Mouse (Mus musculus) adrenal gland, adult 18-20 months (tissue): ENCODE measurements around the gene Pde6d. TPM values are rescaled to one million over a fixed set of nuclear protein-coding genes. Genes with fewer than 3 reads are reported as not detected.
"Not testable (repeated sequence)": the region's sequence is repeated elsewhere in the genome, so short reads cannot be mapped to it uniquely, and the experiment has no call there.

ENCODE experiments used
- DNase-seq, 2 experiments: peaks; one replicate each; pipeline ENCODE4 v3.0.0; 2021 to 2022; ENCODE audit warnings: low spot score in 2 of 2
- total RNA-seq, 2 experiments: library from RNA; stranded (reverse); gene quantifications; 1 replicate in 1 of 2; 2 replicates in 1 of 2; pipeline ENCODE4 v1.2.3; 2021

The Pde6d gene
- total RNA-seq, 2 experiments from 2014 or later, result 25.3 to 26.0 TPM

DNA sequence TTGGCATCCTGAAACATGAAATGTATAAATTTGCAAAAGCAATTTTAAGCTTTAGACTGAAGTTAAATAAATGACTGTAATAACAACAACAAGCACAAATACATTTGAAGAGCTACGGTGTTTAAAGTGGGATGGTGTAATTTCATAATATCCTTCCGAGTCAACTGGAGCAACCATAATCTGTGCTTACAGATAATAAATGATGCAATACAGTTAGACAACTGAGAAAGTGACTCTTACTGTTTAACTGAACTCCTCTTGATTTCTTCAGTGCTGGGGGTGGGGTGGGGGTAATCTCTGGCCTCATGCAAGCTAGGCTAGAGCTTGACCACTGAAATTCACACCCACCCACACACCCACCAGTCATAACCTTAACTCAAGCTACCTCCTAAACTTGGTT is 11.0 kb downstream of the Pde6d start:
- DNase-seq, result no peak

DNA sequence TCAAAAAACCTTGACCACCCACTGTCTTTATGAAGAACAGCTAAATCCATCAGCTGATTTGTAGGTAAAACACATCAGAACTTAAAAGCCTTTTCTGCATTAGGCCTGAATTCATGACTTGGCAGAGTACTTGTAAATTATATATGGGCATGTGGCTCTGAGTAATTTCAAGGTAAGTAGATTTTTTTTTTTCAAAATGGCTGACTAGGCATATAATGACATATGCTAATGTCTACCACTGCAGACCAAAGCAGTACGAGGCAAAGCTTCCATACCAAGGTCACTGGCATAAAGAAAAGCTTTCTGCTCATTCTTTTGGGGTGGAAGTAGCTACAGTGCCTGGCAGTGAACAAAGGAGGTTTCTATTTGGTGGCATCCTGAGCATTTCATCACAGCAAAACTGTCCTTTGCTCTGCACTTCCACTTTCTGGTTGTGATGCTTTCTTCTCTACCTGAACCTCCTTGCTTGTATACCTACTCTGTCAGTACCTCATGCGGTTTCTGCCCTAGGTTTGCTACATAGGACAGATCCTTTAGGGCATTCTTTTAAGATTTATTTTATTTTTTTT is 13.1 kb downstream of the Pde6d start:
- no peak for DNase-seq

DNA sequence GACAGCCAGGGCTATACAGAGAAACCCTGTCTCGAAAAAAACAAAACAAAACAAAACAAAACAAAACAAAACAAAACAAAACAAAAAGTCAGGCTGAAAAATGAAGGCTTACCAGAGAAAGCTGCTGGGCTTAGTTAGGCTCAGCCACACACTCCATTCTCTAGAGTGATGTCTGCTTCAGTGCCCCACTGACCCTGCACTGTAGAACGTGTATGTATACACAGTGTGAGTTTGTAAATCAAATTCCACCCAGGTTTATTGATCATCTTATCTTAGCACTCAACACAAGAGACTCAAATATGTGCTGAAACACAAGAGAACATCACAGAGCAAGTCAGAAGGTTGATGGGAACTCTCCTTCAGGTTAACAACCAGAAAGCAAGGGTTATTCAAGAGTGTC is 14.0 kb downstream of the Pde6d start:
- DNase-seq, result no peak

DNA sequence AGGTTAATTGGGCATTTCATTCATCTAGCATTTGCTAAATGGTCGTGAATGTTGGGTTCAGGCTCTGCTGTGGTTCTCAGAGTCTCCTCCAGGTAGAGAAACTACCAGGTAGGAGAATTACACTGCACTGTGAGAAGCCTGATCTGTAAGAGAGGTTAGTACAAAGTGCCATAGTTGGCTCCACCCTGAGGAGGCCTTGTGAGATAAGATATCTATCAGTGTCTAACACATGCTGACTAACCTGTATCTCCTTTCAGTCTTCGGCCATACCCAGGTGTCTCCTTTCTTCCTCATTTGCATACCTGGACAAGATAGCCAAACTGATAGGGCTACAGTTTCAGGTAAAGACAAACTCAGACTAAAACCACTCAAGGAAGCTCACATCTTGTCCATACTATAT is 19.8 kb downstream of the Pde6d start:
- no peak for DNase-seq

DNA sequence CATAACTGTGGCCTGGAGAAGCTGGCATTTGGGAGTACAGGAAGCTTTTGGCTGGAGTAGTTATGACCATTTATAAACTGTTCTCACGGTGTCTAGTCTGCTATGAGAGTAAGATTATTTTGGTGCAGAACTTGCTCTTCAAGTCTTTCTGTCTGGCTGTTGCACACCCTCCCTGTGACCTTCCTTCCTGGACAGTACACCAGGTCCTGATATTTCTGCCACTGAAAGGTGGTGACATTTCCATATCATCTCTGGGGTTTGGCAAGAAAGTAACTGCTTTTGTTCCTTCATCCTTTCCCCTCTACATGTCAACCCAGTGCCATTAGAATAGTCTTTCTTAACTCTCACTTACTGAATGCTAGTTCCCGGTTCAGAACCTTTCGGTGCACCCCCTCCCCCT is 23.2 kb downstream of the Pde6d start:
- no peak for DNase-seq

DNA sequence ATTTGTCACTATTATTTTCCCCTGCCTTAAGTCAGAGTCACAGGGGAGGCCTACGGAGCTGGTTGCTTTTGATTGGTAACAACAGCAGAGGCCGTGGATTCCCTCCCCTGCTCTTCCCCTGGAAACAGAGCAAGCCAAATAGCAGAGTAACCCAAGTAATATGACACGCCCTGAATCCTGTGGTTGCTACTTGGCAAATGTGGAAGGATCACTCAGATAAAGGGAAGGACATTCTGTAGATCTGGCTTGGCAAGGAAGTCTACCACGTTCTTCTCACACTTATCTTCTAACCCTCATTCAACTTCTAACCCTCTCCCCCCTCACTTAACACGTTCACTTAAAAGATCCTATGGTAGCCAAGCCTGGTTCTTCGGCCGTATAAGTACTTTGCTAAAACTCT is 24.6 kb downstream of the Pde6d start:
- DNase-seq, result no peak

DNA sequence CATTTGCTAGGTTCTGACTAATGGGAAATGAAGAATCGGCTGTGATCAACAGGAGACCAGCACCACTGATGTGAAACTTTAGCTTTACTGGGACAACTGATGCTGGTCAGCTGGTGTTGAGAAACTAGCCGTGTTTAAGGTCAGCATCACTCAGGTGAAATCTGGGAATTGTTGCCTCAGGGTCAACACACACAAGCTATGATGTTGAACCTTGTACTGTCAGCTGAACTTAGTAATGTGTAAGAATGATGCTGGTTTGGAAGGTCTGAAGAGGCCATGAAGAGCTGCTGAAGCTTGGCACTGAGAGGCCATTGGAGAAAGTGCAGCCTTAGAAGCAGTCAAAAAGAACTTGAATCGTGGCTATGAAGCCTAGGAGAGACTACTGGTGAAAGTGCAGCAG is 26.8 kb downstream of the Pde6d start:
- no peak for DNase-seq

DNA sequence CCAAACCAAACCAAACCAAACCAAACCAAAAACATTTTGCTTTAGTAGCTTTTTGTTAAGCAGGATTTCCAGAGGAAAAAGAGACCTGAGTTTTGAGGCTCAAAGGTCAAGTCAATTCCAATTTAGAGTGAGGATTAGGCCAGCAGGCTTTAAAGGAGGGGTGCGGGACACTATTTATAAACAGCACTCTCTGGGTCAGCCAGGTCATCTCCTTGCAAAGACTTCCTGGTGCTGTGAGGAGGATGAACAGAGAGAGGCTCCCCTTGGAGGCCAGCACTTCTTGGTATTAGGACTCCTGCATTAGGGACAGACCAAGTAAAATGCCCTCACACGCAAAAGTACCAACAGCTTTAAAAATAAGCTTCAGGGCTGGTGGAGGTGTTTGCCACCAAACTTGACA is 30.6 kb downstream of the Pde6d start:
- DNase-seq, result no peak

DNA sequence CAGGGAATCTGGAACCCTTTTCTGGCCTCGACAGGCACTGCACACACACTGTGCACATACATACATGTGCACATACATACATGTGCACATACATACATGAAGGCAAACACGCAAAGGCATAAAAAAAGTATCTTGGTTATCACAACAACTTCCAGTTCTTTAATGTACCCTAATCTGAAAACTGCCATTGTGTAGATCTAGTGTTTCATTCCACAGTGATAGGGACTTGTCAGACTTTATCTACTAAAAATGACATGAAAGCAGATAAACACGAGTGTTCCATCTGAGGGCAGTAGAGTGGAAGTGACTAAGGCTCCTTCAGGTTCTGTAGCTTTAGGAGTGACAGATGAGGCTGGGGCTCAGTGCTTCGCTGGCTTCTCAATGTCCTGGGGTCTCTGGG is 31.1 kb downstream of the Pde6d start:
- DNase-seq, result no peak

DNA sequence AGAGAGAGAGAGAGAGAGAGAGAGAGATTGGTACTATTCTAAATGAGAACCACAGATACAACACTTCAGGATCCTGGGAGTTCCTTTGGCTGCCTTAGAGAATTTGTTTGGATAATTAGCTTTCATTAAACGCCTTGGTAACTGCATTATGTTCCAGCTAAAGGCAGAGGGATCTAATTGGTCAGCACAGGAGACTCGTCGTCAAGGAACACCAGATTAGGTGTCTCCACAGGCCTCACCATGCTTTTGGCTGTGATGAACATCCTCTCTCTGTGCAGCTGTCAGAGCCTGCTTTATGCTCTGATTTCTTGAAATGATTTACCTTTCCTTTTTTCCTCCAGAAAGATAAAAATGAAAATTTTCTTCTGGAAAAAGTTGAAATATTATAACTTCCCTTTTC is 35.6 kb downstream of the Pde6d start:
- no peak for DNase-seq

DNA sequence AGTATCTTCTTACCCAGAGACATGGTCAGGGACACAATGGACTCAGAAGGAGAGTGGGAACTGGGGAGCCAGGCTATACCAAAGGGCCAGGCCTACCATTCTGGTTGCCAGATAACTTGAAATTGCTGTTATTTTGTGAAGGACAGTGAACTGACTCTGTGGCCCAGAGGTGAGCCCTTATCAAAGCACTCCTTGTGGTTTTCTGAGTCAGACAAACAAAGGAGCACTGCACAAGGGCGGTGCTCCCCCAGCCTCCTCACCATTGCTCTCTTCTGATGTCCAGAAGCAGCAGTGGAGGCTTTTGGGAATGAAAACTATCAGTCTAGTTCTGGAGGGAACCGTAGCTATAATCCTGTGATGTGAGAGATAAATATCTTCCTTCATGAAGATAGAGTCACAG is 39.8 kb downstream of the Pde6d start:
- no peak for DNase-seq

DNA sequence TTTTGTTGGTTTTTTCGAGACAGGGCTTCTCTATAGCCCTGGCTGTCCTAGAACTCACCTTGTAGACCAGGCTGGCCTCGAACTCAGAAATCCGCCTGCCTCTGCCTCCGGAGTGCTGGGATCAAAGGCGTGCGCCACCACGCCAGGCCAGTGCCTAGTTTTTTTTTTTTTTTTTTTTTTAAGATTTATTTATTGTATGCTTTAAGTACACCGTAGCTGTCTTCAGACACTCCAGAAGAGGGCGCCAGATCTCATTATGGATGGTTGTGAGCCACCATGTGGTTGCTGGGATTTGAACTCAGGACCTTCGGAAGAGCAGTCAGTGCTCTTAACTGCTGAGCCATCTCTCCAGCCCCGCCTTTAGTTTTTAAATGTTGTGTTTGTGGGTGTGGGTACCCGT is 42.8 kb downstream of the Pde6d start:
- not testable (repeated sequence) for DNase-seq

DNA sequence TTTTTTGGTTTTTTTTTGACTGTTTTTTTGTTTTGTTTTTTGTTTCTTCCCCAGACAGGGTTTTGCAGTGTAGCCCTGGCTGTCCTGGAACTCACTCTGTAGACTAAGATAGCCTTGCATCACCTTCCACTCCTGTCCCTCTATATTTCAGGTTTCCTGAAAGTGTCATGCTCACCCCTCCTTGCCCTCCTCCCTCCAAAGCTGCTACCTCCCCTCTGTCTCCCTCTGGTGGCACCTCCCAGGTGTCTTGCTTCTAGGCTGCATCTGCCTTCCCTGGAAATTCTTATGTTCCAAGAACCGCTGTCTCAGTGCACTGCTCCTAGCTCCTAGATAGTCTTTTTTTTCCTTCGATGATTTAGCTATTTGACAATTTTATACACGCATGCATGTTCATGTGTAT is 44.0 kb downstream of the Pde6d start:
- DNase-seq, result no peak

DNA sequence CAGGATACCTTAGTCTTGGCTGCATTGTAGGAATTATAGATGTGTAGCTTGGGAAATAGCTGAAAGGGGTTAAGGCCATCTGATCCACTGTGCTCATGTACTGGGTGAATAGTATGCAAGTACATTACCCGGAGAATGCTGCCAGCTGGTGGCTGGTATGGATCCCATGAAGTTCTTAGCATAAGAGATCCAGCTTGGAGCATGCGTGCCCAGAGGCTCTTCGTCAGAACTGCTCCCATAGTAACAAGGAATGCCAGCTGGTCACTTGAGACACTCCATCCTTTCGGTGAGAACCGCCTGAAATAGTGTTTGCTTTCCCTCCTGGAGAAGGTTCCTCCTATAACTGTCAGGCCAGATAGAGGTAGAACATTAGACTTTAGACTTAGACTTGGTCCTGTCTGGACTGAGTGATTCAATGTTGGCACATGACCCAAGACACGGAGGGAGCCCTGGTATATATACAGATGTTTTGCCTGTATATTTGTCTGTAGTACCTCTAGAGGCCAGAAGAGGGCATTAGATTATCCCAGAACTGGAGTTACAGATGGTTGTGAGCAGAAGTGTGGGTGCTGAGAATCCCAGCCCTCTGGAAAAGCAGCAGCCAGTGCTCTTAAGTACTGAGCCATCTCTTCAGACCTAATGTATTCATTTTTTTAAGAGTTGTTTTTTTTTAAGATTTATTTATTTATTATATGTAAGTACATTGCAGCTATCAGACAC is 48.9 kb downstream of the Pde6d start:
- DNase-seq, result no peak

DNA sequence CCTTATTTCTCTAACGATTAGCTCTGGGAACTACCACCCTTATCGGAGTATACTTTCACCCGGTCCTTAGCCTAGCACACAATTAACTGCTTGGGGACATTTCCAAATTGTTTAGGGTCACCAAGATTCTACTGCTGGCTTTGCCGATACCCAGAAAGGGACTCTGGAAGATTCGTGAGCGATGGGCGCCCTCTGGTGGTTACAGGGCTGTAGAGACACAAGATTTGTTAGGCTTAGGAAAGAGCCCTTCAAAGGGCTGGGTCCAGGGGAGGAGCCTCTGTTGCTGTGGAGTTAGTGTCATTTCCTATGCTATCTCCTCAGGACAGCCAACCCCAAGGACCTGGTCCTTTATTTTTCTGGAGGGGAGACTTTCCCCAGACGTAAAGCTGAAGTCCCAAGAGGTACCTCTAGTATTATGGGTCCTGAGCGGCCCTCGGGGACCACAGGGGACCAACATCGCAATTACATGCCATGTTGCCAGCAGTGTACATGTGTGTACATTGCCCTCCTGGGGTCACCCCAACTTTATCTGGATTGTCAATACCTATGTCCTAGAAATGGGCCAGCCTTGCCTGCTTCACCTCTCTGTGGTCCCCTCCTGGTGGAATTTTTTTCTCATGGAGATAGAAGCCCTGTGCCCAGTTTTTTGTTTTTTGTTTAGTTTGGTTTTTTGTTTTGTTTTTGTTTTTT is 49.9 kb downstream of the Pde6d start:
- DNase-seq, result peak; percentile 94 to 97

DNA sequence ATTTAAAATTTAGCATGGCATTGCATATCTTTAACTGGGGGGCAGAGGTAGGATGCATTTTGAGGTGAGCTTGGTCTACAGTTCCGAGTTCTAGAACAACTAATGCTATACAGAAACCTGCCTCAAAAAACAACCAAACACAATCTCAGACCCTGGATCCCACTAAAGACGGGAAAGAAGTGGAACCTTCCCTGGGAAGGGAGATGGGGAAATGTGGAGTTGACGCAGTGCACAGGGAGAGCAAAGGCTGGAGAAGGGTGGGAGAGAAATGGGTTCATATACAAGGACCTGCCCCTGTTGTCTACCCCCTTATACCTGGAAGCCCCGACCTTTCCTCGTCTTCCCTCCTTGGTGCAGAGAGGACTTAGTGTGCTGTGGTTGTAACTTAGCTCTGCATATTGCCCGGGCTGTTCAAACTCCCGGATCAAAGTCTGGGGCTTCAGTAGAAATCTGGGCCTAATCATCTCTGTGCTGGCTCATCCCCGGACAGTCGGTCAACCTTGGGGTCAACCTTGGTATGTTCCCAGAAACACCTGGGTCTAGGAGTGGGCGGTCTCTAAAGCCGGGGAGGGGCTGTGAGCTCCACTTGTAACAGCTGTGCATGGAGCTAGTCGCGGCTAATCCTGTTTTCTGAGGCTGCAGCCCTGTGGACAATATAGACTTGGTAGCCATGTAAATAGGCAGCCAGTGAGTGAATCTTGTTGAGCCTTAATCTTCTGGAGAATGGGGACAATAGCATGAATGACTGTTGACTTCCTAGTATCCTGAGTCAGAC is 50.7 kb downstream of the Pde6d start:
- DNase-seq, result no peak

DNA sequence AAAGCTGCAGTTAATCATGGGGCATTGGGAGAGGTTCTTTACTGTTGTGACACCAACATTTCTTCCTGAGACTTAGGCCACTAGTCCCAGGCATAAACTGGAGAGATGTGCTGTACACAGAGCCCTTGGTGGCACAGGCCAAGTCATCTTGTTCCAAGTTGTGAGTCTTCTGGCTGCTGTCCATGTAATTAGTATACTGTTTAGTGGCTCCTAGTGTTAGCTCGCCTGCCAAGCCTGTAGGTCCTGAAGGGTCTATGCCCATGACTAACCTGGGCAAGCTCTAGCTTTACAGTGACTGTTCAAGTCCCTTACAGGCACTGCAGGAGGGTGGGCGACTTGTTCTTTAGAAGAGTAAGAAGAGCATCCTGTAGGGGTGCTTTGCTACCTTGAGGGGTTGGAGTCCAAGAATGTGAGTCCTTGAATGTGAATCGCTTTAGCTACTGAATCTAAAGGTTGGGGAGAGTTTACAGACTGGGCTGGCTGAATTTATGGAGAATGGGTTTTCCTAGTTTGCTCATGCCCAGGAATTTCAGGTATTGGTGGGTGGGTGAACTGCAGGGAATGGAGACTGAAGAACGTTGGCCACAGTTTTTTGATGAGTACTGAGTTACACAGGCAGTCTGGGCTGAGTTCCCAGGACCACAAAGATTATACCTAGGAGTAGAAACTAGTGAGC is 51.4 kb downstream of the Pde6d start:
- no peak for DNase-seq

DNA sequence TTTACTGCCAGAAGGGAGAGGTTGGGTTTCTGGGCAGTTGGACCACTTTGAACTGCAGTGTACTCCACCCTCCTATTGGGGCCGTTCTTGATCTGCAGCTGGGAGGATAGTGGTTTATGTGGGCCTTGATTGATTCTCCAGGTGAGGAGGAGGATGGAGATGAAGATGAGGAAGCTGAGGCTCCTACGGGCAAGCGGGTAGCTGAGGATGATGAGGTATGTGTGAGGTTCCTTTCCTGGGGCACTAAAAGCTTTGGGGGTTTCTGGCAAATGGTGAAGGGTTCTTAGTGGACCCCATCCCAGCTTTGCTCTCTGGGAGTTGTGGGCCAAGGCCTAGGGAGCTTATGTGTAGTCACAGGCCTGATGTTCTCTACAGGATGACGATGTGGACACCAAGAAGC is 52.8 kb downstream of the Pde6d start:
- DNase-seq, result no peak

DNA sequence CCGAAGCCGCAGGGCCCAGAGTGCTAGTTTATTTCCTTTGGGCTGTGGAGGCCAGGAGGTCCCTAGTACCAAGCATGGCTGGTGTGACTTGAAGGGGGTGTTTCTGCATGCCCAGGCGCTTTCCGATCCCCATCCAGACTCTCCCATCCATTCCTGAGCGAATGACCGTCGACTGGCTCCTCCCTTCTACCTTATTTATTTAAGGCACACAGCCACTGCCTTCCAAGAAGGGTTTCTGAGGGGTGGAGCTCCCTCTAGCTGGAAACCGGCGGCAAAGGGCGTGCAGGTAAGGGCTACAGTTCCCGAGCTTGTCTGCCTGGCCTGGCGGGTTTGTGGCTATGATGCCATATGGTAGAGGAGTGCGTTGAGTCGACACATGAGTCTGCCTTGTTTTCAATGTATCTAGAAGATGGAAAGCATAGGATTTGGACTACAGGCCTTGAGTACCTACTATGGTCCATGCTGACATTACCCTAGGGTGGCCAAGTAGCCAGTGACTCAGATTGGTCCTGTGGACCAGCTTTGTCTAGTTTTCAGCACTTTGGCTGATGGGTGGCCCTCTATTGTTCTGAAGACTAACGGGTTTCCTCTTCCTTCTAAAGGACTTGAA is 53.8 kb downstream of the Pde6d start:
- peak in 1 of 2 experiments; percentile 42 for DNase-seq

DNA sequence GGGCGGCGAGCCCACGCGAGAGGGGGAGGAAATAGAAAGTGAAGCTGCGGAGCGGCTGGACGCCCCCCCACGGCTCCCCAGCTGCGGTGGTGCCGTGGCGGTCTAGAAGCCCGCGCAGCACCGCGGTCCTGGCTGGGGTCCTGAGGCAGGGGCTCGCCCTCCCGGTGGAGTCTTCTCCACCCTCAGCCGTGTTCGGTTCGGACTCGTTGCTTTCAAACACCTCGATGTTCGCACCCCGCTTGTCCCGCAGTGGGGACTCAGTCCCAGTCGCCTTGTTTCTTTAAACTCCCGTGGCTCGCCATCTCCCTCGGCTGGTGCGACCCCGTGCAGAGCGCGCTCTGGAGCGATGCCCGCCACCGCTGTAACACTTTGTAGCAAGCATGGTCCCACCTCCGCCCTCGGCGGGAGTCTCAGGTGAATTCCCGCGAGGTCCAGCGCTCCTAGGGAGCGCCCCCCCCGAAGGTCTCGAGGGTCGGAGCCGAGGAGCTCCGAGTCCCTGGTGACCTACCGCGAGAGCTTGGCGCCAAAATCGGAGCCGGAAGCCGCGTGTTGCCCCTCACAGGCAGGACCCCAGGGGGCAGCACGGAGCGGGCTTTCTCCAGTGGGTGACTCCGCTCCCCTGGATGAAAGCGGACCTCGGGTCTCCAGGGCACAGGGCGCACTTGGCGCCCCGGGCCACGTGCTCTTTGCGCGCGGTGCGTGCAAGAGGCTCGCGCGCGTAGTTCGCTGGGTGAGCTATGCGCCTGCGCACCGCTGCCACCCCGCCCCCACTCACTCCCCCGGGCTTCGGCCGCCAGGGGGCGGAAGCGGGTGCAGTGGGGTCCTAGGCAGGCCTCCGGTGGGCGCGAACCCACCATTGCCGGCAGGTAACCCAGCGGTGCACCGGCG is 54.6 kb downstream of the Pde6d start:
- peak; percentile 97 to 98 for DNase-seq
